Mouse (Mus musculus): ENCODE results near the gene Cnksr1. TPM values are rescaled to one million over a fixed set of nuclear protein-coding genes. Genes with fewer than 3 reads are reported as not detected.

The Cnksr1 gene
- polyA plus RNA-seq, 3 experiments from 2014 or later, result not detected

GRCm38 (mm10) chr4:134202904-134203303 lies 35.3 kb downstream of the Cnksr1 start, which contains the start of gene Gm7534:
TSS of gene Gm7534 (minus strand) at chr4:134203004.
- ATAC-seq, result no peak

GRCm38 (mm10) chr4:134199371-134199770 lies 38.8 kb downstream of the Cnksr1 start:
- ATAC-seq, result no peak

GRCm38 (mm10) chr4:134186268-134186667 lies 51.9 kb downstream of the Cnksr1 start:
- ATAC-seq, result no peak

GRCm38 (mm10) chr4:134185569-134185968 lies 52.6 kb downstream of the Cnksr1 start:
- no peak for ATAC-seq

GRCm38 (mm10) chr4:134183711-134184110 lies 54.5 kb downstream of the Cnksr1 start:
- no peak for ATAC-seq

- ATAC-seq, result no peak
Measured at GRCm38 (mm10) chr4:134181825-134182224, 56.4 kb downstream of the Cnksr1 start.

GRCm38 (mm10) chr4:134181112-134181511 lies 57.1 kb downstream of the Cnksr1 start:
- ATAC-seq, result no peak

Other genes starting within 250 kb of the Cnksr1 start
- 10 to 100 TPM; 16.1 to 22.4 (median 18.6) TPM for gene Dhdds, start 237.5 kb downstream of the Cnksr1 start, polyA plus RNA-seq (2017; shearing (Covaris generic))
- gene Lin28a, start 219.6 kb downstream of the Cnksr1 start, polyA plus RNA-seq (2017; shearing (Covaris generic)), result under 1 TPM in 1 of 3 experiments, not detected in 2; 0.16 TPM
- 1 to 10 TPM in 1 of 3 experiments, under 1 TPM in 2; 0.80 to 1.1 (median 0.94) TPM for gene Zfp683, start 184.6 kb downstream of the Cnksr1 start, polyA plus RNA-seq (2017; shearing (Covaris generic))
- gene Crybg2, start 177.6 kb downstream of the Cnksr1 start, polyA plus RNA-seq (2017; shearing (Covaris generic)), result 10 to 100 TPM; 10.8 to 23.3 (median 14.1) TPM
- 1,000 to 10,000 TPM; 2,728 to 3,832 (median 3,666) TPM for gene Cd52, start 143.3 kb downstream of the Cnksr1 start, polyA plus RNA-seq (2017; shearing (Covaris generic))
- 10 to 100 TPM; 36.2 to 54.5 (median 36.5) TPM for gene Ubxn11, start 135.8 kb downstream of the Cnksr1 start, polyA plus RNA-seq (2017; shearing (Covaris generic))
- gene Sh3bgrl3, start 109.6 kb downstream of the Cnksr1 start, polyA plus RNA-seq (2017; shearing (Covaris generic)), result 1,000 to 10,000 TPM in 2 of 3 experiments, 100 to 1,000 TPM in 1; 884 to 1,358 (median 1,179) TPM
- 100 to 1,000 TPM in 2 of 3 experiments, 10 to 100 TPM in 1; 61.0 to 150 (median 121) TPM for gene Cep85, start 51.3 kb downstream of the Cnksr1 start, polyA plus RNA-seq (2017; shearing (Covaris generic))
- not detected for gene Gm7534, start 35.4 kb downstream of the Cnksr1 start, polyA plus RNA-seq (2017; shearing (Covaris generic))
- gene Catsper4, start 11.0 kb downstream of the Cnksr1 start, polyA plus RNA-seq (2017; shearing (Covaris generic)), result not detected
- 1 to 10 TPM in 1 of 3 experiments, not detected in 2; 2.3 TPM for gene E130218I03Rik, start 5.3 kb upstream of the Cnksr1 start, polyA plus RNA-seq (2017; shearing (Covaris generic))
- gene Zfp593, start 7.2 kb upstream of the Cnksr1 start, polyA plus RNA-seq (2017; shearing (Covaris generic)), result 1 to 10 TPM; 4.7 to 6.4 (median 4.9) TPM
- not detected for gene Gm30191, start 8.5 kb upstream of the Cnksr1 start, polyA plus RNA-seq (2017; shearing (Covaris generic))
- gene Grrp1, start 15.7 kb upstream of the Cnksr1 start, polyA plus RNA-seq (2017; shearing (Covaris generic)), result not detected
- gene Pdik1l, start 49.5 kb upstream of the Cnksr1 start, polyA plus RNA-seq (2017; shearing (Covaris generic)), result 10 to 100 TPM; 18.5 to 26.7 (median 23.7) TPM
- gene Trim63, start 76.7 kb upstream of the Cnksr1 start, polyA plus RNA-seq (2017; shearing (Covaris generic)), result not detected
- under 1 TPM; 0.21 to 0.34 (median 0.29) TPM for gene Slc30a2, start 104.8 kb upstream of the Cnksr1 start, polyA plus RNA-seq (2017; shearing (Covaris generic))
- gene Extl1, start 145.5 kb upstream of the Cnksr1 start, polyA plus RNA-seq (2017; shearing (Covaris generic)), result 1 to 10 TPM in 2 of 3 experiments, under 1 TPM in 1; 0.21 to 1.3 (median 1.0) TPM
- gene Pafah2, start 157.9 kb upstream of the Cnksr1 start, polyA plus RNA-seq (2017; shearing (Covaris generic)), result 1 to 10 TPM in 2 of 3 experiments, under 1 TPM in 1; 0.80 to 1.5 (median 1.2) TPM
- 100 to 1,000 TPM in 1 of 3 experiments, 10 to 100 TPM in 2; 62.2 to 637 (median 91.9) TPM for gene Stmn1, start 229.9 kb upstream of the Cnksr1 start, polyA plus RNA-seq (2017; shearing (Covaris generic))

All from inflammation-experienced regulatory T-cells, adult 6 months (primary cell).